Mouse (Mus musculus) spleen, adult 2 months (tissue): Measurements from ENCODE around the gene Synrg. TPM values are rescaled to one million over a fixed set of nuclear protein-coding genes. Genes with fewer than 3 reads are reported as not detected.

Experiments used
- DNase-seq, 2 experiments: peaks; one replicate each; pipeline versions ENCODE4 v3.0.0 to v3.0.0-alpha.2; 2012 to 2021; ENCODE audit warnings: low spot score in 2 of 2, low read depth in 1 of 2
- H3K27ac ChIP-seq: fragments of 200-500 bp; 2 replicates; pipeline ENCODE4 v1.5.1; 2012; ENCODE audit warnings: low read length, inconsistent platforms; ENCODE audit not compliant: insufficient read depth
- H3K27me3 ChIP-seq: fragments of 200-500 bp; 2 replicates; pipeline ENCODE4 v1.6.1; 2012; ENCODE audit warnings: mild to moderate bottlenecking, moderate library complexity, low read length, inconsistent platforms; ENCODE audit not compliant: control insufficient read depth, insufficient read depth
- H3K36me3 ChIP-seq: fragments of 200-500 bp; 2 replicates; pipeline ENCODE4 v1.6.1; 2012; ENCODE audit warnings: mild to moderate bottlenecking, low read length, inconsistent platforms; ENCODE audit not compliant: control insufficient read depth, insufficient read depth
- H3K4me1 ChIP-seq: fragments of 200-500 bp; 2 replicates; pipeline ENCODE4 v1.6.1; 2011; ENCODE audit warnings: inconsistent platforms; ENCODE audit not compliant: control insufficient read depth, insufficient read depth, insufficient read length
- H3K4me3 ChIP-seq: fragments of 200-500 bp; 2 replicates; pipeline ENCODE4 v1.5.1; 2011; ENCODE audit warnings: mild to moderate bottlenecking, inconsistent platforms; ENCODE audit not compliant: insufficient read depth, insufficient read length; ENCODE audit errors: extremely low read depth
- CTCF ChIP-seq: fragments of 200-500 bp; IDR thresholded peaks from 2 replicates; pipeline ENCODE4 v1.5.1; 2011; ENCODE audit warnings: mild to moderate bottlenecking, inconsistent platforms; ENCODE audit not compliant: insufficient read depth, insufficient read length, insufficient replicate concordance; ENCODE audit errors: extremely low read depth
- POLR2A ChIP-seq: fragments of 200-500 bp; IDR thresholded peaks from 2 replicates; pipeline ENCODE4 v1.6.1; 2011; ENCODE audit warnings: low read depth, low read length, inconsistent platforms
- WGBS: fragments of 180-500 bp; shearing (Covaris S2); methylation state at CpG from one replicate; pipeline ENCODE4 v1.1.7; 2018; 5-methylcytosine and 5-hydroxymethylcytosine counted together
- polyA plus RNA-seq: library from polyadenylated mRNA; depleted of rRNA; stranded (reverse); fragments of >200 nt; gene quantifications from 2 replicates; pipeline ENCODE4 v1.2.3, GENCODE M21; 2012; rRNA removed

The Synrg gene
- polyA plus RNA-seq, 1 experiment: 19.4 TPM

DNA sequence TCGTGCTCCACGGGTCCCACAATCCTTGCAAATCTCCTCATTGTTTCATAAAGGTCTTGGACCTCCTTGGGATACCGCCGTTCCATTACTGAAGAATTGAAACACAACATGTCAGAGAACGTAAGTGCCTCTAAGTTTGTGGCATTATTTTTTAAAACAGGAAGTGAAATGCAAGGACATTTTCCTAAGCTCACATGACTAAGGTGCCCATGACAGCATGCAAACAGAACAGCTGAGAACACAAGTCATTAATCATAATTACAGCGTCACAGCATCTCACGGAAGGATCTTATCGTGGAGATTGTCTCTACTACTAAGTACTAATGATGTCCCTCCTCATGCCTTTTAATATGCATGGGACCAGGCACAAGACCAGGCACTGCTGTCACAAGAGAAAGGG, 126.3 kb downstream of the Synrg start:
- Histone ChIP-seq H3K27ac (no peak overlapping the region), H3K36me3 (peaks cover 1% of the 10 kb centered on the region; the same call in 1 of the 2 replicates), H3K27me3 (no peaks in the 10 kb centered on the region), H3K4me1 (no peaks in the 10 kb centered on the region), H3K4me3 (no peak overlapping the region)
- WGBS: 87% methylated on average over 8 of the region's 8 CpGs
- no peak for DNase-seq
- TF ChIP-seq POLR2A: no peak
- TF ChIP-seq CTCF: no peak

Other genes starting within 250 kb of the Synrg start
- gene Wfdc21, start 217.5 kb upstream of the Synrg start, polyA plus RNA-seq: 17.1 and 20.6 TPM in 2 replicates
- gene Heatr6, start 210.7 kb upstream of the Synrg start, polyA plus RNA-seq: 18.2 and 26.6 TPM in 2 replicates
- 0.40 and 0.63 TPM in 2 replicates for gene Hnf1b, start 114.4 kb upstream of the Synrg start, polyA plus RNA-seq
- 3.1 TPM in 2 replicates for gene Ddx52, start 22.4 kb upstream of the Synrg start, polyA plus RNA-seq
- 1.8 and 1.9 TPM in 2 replicates for gene Dusp14, start 104.8 kb downstream of the Synrg start, polyA plus RNA-seq
- 2.5 and 2.8 TPM in 2 replicates for gene Tada2a, start 165.2 kb downstream of the Synrg start, polyA plus RNA-seq
- 3.9 and 4.0 TPM in 2 replicates for gene Acaca, start 165.2 kb downstream of the Synrg start, polyA plus RNA-seq
- gene Gm11437, start 203.0 kb downstream of the Synrg start, polyA plus RNA-seq: not detected in 2 replicates